ENCODE assay signal across 19 mouse cellular contexts in the genomic region with DNA sequence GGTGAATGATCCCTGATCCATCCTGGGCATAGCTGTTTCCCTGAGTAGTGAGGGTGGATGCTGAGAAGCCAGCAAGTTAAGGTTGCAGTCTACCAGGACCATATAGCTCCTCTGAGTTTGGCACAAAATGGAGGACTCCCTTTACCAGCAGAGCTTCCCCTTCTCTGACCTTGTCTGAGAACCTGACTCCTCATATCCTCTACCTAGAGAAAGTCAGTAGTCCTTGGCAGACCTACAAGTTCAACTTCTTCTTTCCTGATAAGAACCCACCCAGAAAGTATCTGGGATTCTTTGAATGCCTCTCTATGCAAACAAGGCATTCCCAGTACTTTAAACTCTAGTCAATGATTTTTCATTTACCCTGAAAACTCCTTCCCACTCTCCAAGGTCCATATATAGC.
DNase-seq lines count a peak whose midpoint lies in the region; ATAC-seq and TF ChIP-seq lines count a peak whose summit lies in the region.
"Had no signal": no experiment of that assay in that cellular context is flagged by ENCODE, and none has a peak within 500 bp of the region (broad histone marks: within the 10 kb centered on the region; RNA-seq: fewer than 3 reads in every experiment).

No protein-coding gene starts in this region.

- TF ChIP-seq CTCF in lung, embryonic 14.5 days (IDR thresholded peaks at IDR 0.05; ENCODE audit: low read depth) = no peak
- TF ChIP-seq CTCF in MEL (IDR thresholded peaks at IDR 0.05 in 2 of 3, conservative IDR thresholded peaks at IDR 0.05 in 1 of 3; ENCODE audit: control insufficient read depth in 1 of 3, insufficient read depth in 1 of 3, low read depth in 2 of 3, low read length in 3 of 3, poor library complexity in 1 of 3, severe bottlenecking in 1 of 3) = no peak

- H3K27me3 ChIP-seq in lung, embryonic 14.5 days (ENCODE audit: insufficient read depth, low read length) = no peaks in the 10 kb centered on the region
- H3K27me3 ChIP-seq in MEL (ENCODE audit: control insufficient read depth in 1 of 2, insufficient read depth in 2 of 2, low read length in 2 of 2) = no peaks in the 10 kb centered on the region
- H3K27me3 ChIP-seq: hindbrain, embryonic 15.5 days; kidney, embryonic 15.5 days had no signal

- no peak overlapping the region for H3K27ac ChIP-seq in lung, embryonic 14.5 days (ENCODE audit: low read depth)
- no peak overlapping the region for H3K27ac ChIP-seq in MEL (ENCODE audit: control insufficient read depth, low read depth, low read length)
- H3K27ac ChIP-seq: forebrain, embryonic 10.5 days; hindbrain, embryonic 15.5 days; kidney, embryonic 15.5 days had no signal

- H3K4me3 ChIP-seq in lung, embryonic 14.5 days (ENCODE audit: low read depth, low read length) = no peak overlapping the region
- H3K4me3 ChIP-seq in MEL (ENCODE audit: control insufficient read depth in 1 of 2, insufficient read depth in 1 of 2, low read depth in 2 of 2, low read length in 2 of 2) = no peak overlapping the region
- H3K4me3 ChIP-seq: forebrain, embryonic 10.5 days; hindbrain, embryonic 15.5 days; kidney, embryonic 15.5 days had no signal

- TF ChIP-seq RAD21 in MEL (IDR thresholded peaks at IDR 0.05; ENCODE audit: low read depth, low read length) = no peak

- H3K4me2 ChIP-seq in lung, embryonic 14.5 days = no peak overlapping the region
- H3K4me2 ChIP-seq: hindbrain, embryonic 15.5 days; kidney, embryonic 15.5 days; midbrain, embryonic 11.5 days had no signal

- H3K36me3 ChIP-seq in lung, embryonic 14.5 days (ENCODE audit: insufficient read depth) = no peaks in the 10 kb centered on the region
- H3K36me3 ChIP-seq in MEL (ENCODE audit: control insufficient read depth in 1 of 2, insufficient read depth in 2 of 2, low read length in 2 of 2) = no peaks in the 10 kb centered on the region
- H3K36me3 ChIP-seq: forebrain, embryonic 10.5 days; hindbrain, embryonic 15.5 days; kidney, embryonic 15.5 days had no signal

- no peaks in the 10 kb centered on the region for H3K79me2 ChIP-seq in MEL (ENCODE audit: control insufficient read depth, insufficient read depth, low read length, poor library complexity)

- no peak overlapping the region for H3K9ac ChIP-seq in lung, embryonic 14.5 days
- no peak overlapping the region for H3K9ac ChIP-seq in MEL (ENCODE audit: control insufficient read depth, low read depth, low read length, poor library complexity, severe bottlenecking)
- H3K9ac ChIP-seq: forebrain, postnatal 0 days; hindbrain, embryonic 15.5 days; kidney, embryonic 15.5 days had no signal

- ATAC-seq in lung, embryonic 14.5 days (ENCODE audit: insufficient read depth) = no peak
- ATAC-seq in granulocyte monocyte progenitor cell, adult 5-6 weeks (replicated peaks; ENCODE audit: poor library complexity, severe bottlenecking) = peak; percentile 40
- ATAC-seq: forebrain, postnatal 0 days had no signal

- no peak for TF ChIP-seq POLR2A in MEL (IDR thresholded peaks at IDR 0.05; ENCODE audit: control insufficient read depth in 1 of 2, insufficient read depth in 1 of 2, low read depth in 1 of 2, low read length in 2 of 2, poor library complexity in 1 of 2)

- peaks cover 14% of the 10 kb centered on the region; the same call in 1 of the 2 replicates for H3K4me1 ChIP-seq in lung, embryonic 14.5 days (ENCODE audit: insufficient read depth)
- H3K4me1 ChIP-seq in MEL (ENCODE audit: control insufficient read depth in 1 of 2, insufficient read depth in 2 of 2, low read length in 2 of 2) = no peaks in the 10 kb centered on the region
- H3K4me1 ChIP-seq: hindbrain, embryonic 15.5 days; kidney, embryonic 15.5 days had no signal

- H3K9me3 ChIP-seq in lung, embryonic 14.5 days (ENCODE audit: low read depth, low read length) = no peaks in the 10 kb centered on the region
- H3K9me3 ChIP-seq in MEL (replicated peaks; ENCODE audit: insufficient read depth, low read length) = no peaks in the 10 kb centered on the region
- H3K9me3 ChIP-seq: forebrain, embryonic 10.5 days; hindbrain, embryonic 15.5 days; kidney, embryonic 15.5 days had no signal

- TF ChIP-seq EP300 in MEL (IDR thresholded peaks at IDR 0.05; ENCODE audit: low read depth in 1 of 2, low read length in 2 of 2) = no peak

- DNase-seq in lung, embryonic 14.5 days = peak; percentile 19
- DNase-seq in lung, postnatal 14 days = no peak
- DNase-seq in MEL (ENCODE audit: low read depth, low spot score) = peak; percentile 32
- peak; percentile 15 for DNase-seq in yolk sac, embryonic 10.5 days (ENCODE audit: low spot score)
- DNase-seq in thymus, postnatal 36 days = no peak
- no peak for DNase-seq in frontal cortex, adult 2 months (ENCODE audit: extremely low spot score in 1 of 2, low spot score in 1 of 2)
- DNase-seq: adrenal gland, adult 2 months; cerebellum, adult 11-12 months; cerebellum, postnatal 10 days; forebrain, postnatal 0 days; gastrocnemius, postnatal 25 days; kidney, adult 11 months; kidney, postnatal 36 days; layer of hippocampus, postnatal 36 days had no signal

TF ChIP-seq in MEL, 35 proteins besides CTCF, POLR2A, EP300 and RAD21:
- TF ChIP-seq USF1 (IDR thresholded peaks at IDR 0.05; ENCODE audit: low read depth, low read length) (no peak), ELF1 (IDR thresholded peaks at IDR 0.05; ENCODE audit: low read depth, low read length) (no peak), SMC3 (IDR thresholded peaks at IDR 0.05; ENCODE audit: low read depth, low read length) (no peak), HCFC1 (IDR thresholded peaks at IDR 0.05; ENCODE audit: low read depth, low read length) (no peak), POLR2AphosphoS2 (IDR thresholded peaks at IDR 0.05; ENCODE audit: low read length) (no peak), ZC3H11A (IDR thresholded peaks at IDR 0.05; ENCODE audit: low read depth, low read length) (no peak), KAT2A (conservative IDR thresholded peaks at IDR 0.05; ENCODE audit: low read depth, low read length) (no peak), MEF2A (IDR thresholded peaks at IDR 0.05; ENCODE audit: extremely low read depth, insufficient replicate concordance, low read depth, low read length, poor library complexity, severe bottlenecking) (no peak), E2F4 (IDR thresholded peaks at IDR 0.05; ENCODE audit: borderline replicate concordance, low read depth, low read length) (no peak), NRF1 (IDR thresholded peaks at IDR 0.05; ENCODE audit: insufficient read depth, low read depth, low read length, poor library complexity, severe bottlenecking) (no peak), MAX (IDR thresholded peaks at IDR 0.05; ENCODE audit: low read length) (no peak), CHD2 (IDR thresholded peaks at IDR 0.05; ENCODE audit: low read length) (no peak), MYC (IDR thresholded peaks at IDR 0.05; ENCODE audit: low read depth, low read length) (no peak), ZNF384 (IDR thresholded peaks at IDR 0.05; ENCODE audit: low read depth, low read length) (no peak), MXI1 (IDR thresholded peaks at IDR 0.05; ENCODE audit: low read depth, low read length) (no peak), MAFK (IDR thresholded peaks at IDR 0.05; ENCODE audit: borderline replicate concordance, low read depth, low read length) (no peak), MAZ (IDR thresholded peaks at IDR 0.05; ENCODE audit: low read depth, low read length) (no peak), JUND (IDR thresholded peaks at IDR 0.05; ENCODE audit: low read depth, low read length) (no peak), NELFE (IDR thresholded peaks at IDR 0.05; ENCODE audit: low read depth, low read length) (no peak), POLR2AphosphoS5 (IDR thresholded peaks at IDR 0.05; ENCODE audit: borderline replicate concordance, low read depth, low read length) (no peak)

Comparison
In these comparisons a context has a peak if more than half of its experiments do, and no peak if none do; other contexts are left out.
1. DNase-seq: peak in lung, embryonic 14.5 days (single experiment), MEL (single experiment) and yolk sac, embryonic 10.5 days (single experiment); none in lung, postnatal 14 days (single experiment), thymus, postnatal 36 days (0 of 2) and frontal cortex, adult 2 months (0 of 2).